Mouse (Mus musculus) limb, embryonic 11.5 days (tissue): ENCODE results near the gene Gm4985. TPM values are rescaled to one million over a fixed set of nuclear protein-coding genes. Genes with fewer than 3 reads are reported as not detected.
"Not testable (repeated sequence)": the region's sequence is repeated elsewhere in the genome, so short reads cannot be mapped to it uniquely, and the experiment has no call there.

Source experiments
- ATAC-seq: fragments of 200-750 bp; cut with Nextera tagmentation; 2 replicates; pipeline ENCODE4 v1.8.0; 2017; ENCODE audit warnings: low read depth; ENCODE audit not compliant: insufficient number of reproducible peaks, low FRiP score, low TSS enrichment
- DNase-seq: peaks from one replicate; pipeline ENCODE4 v3.0.0-alpha.2; 2015; ENCODE audit warnings: low spot score
- H3K27ac ChIP-seq: fragments of 300-500 bp; sonication (generic); replicated peaks from 2 replicates; pipeline ENCODE4 v1.5.1; 2014; ENCODE audit warnings: low read depth, mild to moderate bottlenecking, low read length
- H3K27me3 ChIP-seq: fragments of 300-500 bp; sonication (generic); 2 replicates; pipeline ENCODE4 v1.6.1; 2014; ENCODE audit warnings: mild to moderate bottlenecking, low read length, mixed read lengths; ENCODE audit not compliant: control insufficient read depth, insufficient read depth
- H3K36me3 ChIP-seq: fragments of 300-500 bp; sonication (generic); 2 replicates; pipeline ENCODE4 v1.6.1; 2014; ENCODE audit warnings: mild to moderate bottlenecking, low read length, moderate library complexity, mixed read lengths; ENCODE audit not compliant: control insufficient read depth, insufficient read depth
- H3K4me1 ChIP-seq: fragments of 300-500 bp; sonication (generic); 2 replicates; pipeline ENCODE4 v1.6.1; 2014; ENCODE audit warnings: low read length, mixed read lengths; ENCODE audit not compliant: control insufficient read depth, insufficient read depth
- H3K4me2 ChIP-seq: fragments of 300-500 bp; sonication (generic); 2 replicates; pipeline ENCODE4 v1.6.1; 2014; ENCODE audit warnings: low read depth, mild to moderate bottlenecking, moderate library complexity; ENCODE audit not compliant: severe bottlenecking
- H3K4me3 ChIP-seq: fragments of 300-500 bp; sonication (generic); 2 replicates; pipeline ENCODE4 v1.5.1; 2014; ENCODE audit warnings: low read depth, low read length
- H3K9ac ChIP-seq: fragments of 300-500 bp; sonication (generic); 2 replicates; pipeline ENCODE4 v1.6.1; 2014; ENCODE audit warnings: mild to moderate bottlenecking, low read length
- H3K9me3 ChIP-seq: fragments of 300-500 bp; sonication (generic); 2 replicates; pipeline ENCODE4 v1.6.1; 2016; ENCODE audit warnings: low read length; ENCODE audit not compliant: control insufficient read depth
- WGBS: fragments of 180-500 bp; shearing (Covaris S2); extraction: QIAGEN DNeasy Blood & Tissue Kit; methylation state at CpG from one replicate; pipeline ENCODE4 v1.1.7; 2014; 5-methylcytosine and 5-hydroxymethylcytosine counted together
- microRNA-seq: library from miRNA; unstranded; fragments of <30 nt; microRNA quantifications from one replicate; pipeline ENCODE4, GENCODE M21; 2016
- polyA plus RNA-seq: library from polyadenylated mRNA; unstranded; fragments of >200 nt; fragmentation: Nextera tagmentation; extraction: Ambion mirVana; gene quantifications from 2 replicates; pipeline ENCODE4 v1.2.1, GENCODE M21; 2014

Gene Gm4985
- not detected in 2 replicates for polyA plus RNA-seq

- ATAC-seq, H3K27me3 ChIP-seq, H3K9ac ChIP-seq, H3K4me1 ChIP-seq, H3K27ac ChIP-seq, H3K4me3 ChIP-seq, H3K4me2 ChIP-seq, H3K36me3 ChIP-seq, H3K9me3 ChIP-seq, DNase-seq: not testable (repeated sequence)
- 88% methylated on average over 8 of the region's 8 CpGs for WGBS
Observed at GRCm38 (mm10) chrX:23958834-23959233, at the start of gene Gm4985. Gene Gm4985 (minus strand): TSS chrX:23958934.

- no peaks in the 10 kb centered on the region for H3K9me3 ChIP-seq
- no peak overlapping the region for H3K9ac ChIP-seq
- H3K4me3 ChIP-seq, result no peak overlapping the region
- H3K27ac ChIP-seq, result no peak overlapping the region
- DNase-seq (no peak), ATAC-seq (no peak)
- WGBS, result 74% methylated on average over 2 of the region's 2 CpGs
- H3K4me1 ChIP-seq, result no peaks in the 10 kb centered on the region
- H3K4me2 ChIP-seq, result no peak overlapping the region
- no peaks in the 10 kb centered on the region for H3K36me3 ChIP-seq
- H3K27me3 ChIP-seq, result no peaks in the 10 kb centered on the region
Observed at GRCm38 (mm10) chrX:23954161-23954560, 4.6 kb downstream of the Gm4985 start.

Small RNA genes lying within 50 kb of the gene (microRNA-seq; reads per million reads assigned to microRNA genes)
- not detected for gene Gm25299

Other genes starting within 250 kb of the Gm4985 start
- gene Gm4907, start 76.4 kb downstream of the Gm4985 start, polyA plus RNA-seq, result not detected in 2 replicates